In the genomic region with DNA sequence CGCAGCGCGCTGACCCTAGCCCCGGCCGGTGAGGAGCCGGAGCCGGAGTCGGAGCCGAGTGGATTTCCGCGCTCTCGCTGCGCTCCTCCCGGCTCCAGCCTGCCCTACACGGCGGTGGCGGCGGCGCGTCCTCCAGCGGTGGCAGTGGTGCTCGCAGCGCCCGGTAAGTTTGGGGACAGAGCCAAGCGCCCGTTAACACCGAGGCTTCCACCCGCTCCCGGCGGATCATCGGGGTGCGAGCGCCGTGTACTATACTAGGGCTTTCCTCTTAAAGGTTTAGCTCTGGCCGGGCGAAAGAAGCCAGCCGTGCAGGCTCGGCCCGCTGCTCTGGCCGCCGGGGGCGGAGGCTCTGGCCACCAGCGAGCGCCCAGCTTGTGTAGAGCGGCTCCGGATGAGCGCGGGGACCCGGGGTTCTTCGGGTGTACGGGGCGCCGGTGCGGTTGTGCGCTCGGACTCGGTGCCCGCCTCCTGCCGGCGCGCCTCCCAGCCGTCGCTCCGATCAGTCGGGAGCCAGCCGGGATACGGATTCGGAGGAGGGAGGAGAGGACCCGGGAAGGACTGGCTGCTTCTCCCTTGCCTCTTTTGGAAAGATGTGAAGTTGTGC, we compare ENCODE assay signal across 8 mouse cellular contexts. TPM values are rescaled to one million over a fixed set of nuclear protein-coding genes. Genes with fewer than 3 reads are reported as not detected.
DNase-seq lines count a peak whose midpoint lies in the region; ATAC-seq and TF ChIP-seq lines count a peak whose summit lies in the region.

No protein-coding gene starts in this region.

- H3K27me3 ChIP-seq in midbrain, embryonic 11.5 days (ENCODE audit: control insufficient read depth, insufficient read depth, low read length): no peaks in the 10 kb centered on the region
- H3K27me3 ChIP-seq in stomach, embryonic 15.5 days (replicated peaks): no peaks in the 10 kb centered on the region

- no peaks in the 10 kb centered on the region for H3K9me3 ChIP-seq in midbrain, embryonic 11.5 days (ENCODE audit: control insufficient read depth, low read length)
- no peaks in the 10 kb centered on the region for H3K9me3 ChIP-seq in stomach, embryonic 15.5 days

- DNase-seq in adrenal gland, adult 18-20 months (ENCODE audit: low spot score in 2 of 2): peak; percentile 64 to 74
- DNase-seq in adrenal gland, adult (ENCODE audit: inconsistent age in 2 of 2, low spot score in 1 of 2): no peak
- DNase-seq in retina, postnatal 7 days (ENCODE audit: low read depth, low spot score): peak; percentile 43
- DNase-seq in retina, postnatal 1 day: no peak
- peak; percentile 86 for DNase-seq in gastrocnemius, postnatal 14 days
- DNase-seq in left cerebral cortex, adult 2 months (ENCODE audit: extremely low spot score in 1 of 2, low spot score in 2 of 2): peak; percentile 73 to 75
- no peak for DNase-seq in midbrain, embryonic 11.5 days (ENCODE audit: low spot score, missing footprints)

- H3K4me1 ChIP-seq in midbrain, embryonic 11.5 days (ENCODE audit: control insufficient read depth, insufficient read depth, low read length): peaks cover 48% of the 10 kb centered on the region
- H3K4me1 ChIP-seq in stomach, embryonic 15.5 days: peaks cover 53% of the 10 kb centered on the region

- no peaks in the 10 kb centered on the region for H3K36me3 ChIP-seq in midbrain, embryonic 11.5 days (ENCODE audit: control insufficient read depth, insufficient read depth, low read length)
- no peaks in the 10 kb centered on the region for H3K36me3 ChIP-seq in stomach, embryonic 15.5 days

- H3K27ac ChIP-seq in left cerebral cortex, adult 2 months: peak overlapping the region; percentile 97
- peak overlapping the region; percentile 99 for H3K27ac ChIP-seq in midbrain, embryonic 11.5 days (ENCODE audit: low read depth, low read length)
- H3K27ac ChIP-seq in stomach, embryonic 15.5 days: peak overlapping the region; percentile 100

- peak; percentile 25 for ATAC-seq in midbrain, embryonic 11.5 days (ENCODE audit: low FRiP score)
- ATAC-seq in stomach, embryonic 15.5 days (ENCODE audit: insufficient read depth, low FRiP score, low read depth): peak; percentile 25

- H3K4me3 ChIP-seq in left cerebral cortex, adult 2 months: peak overlapping the region; percentile 86
- peak overlapping the region; percentile 99 for H3K4me3 ChIP-seq in midbrain, embryonic 11.5 days (ENCODE audit: low read depth, low read length)
- peak overlapping the region; percentile 97 for H3K4me3 ChIP-seq in stomach, embryonic 15.5 days (replicated peaks)

- peak overlapping the region; percentile 93 for H3K4me2 ChIP-seq in midbrain, embryonic 11.5 days
- peak overlapping the region; percentile 96 for H3K4me2 ChIP-seq in stomach, embryonic 15.5 days

- TF ChIP-seq CTCF in left cerebral cortex, adult 2 months (IDR thresholded peaks at IDR 0.05): peak; percentile 40

- intact Hi-C loops in gastrocnemius, postnatal 14 days (cut with DNase I; ENCODE audit: low total_unique reads): loop anchor here (10.0 kb wide), 1 partner anchor 345 kb away; no protein-coding TSS in a partner anchor
- intact Hi-C loops in left cerebral cortex, adult 2 months (cut with DNase I): loop anchor here (1.0 to 10.0 kb wide), 11 partner anchors 81 to 957 kb away; no protein-coding TSS in a partner anchor

- 0% methylated on average over 69 of the region's 69 CpGs for WGBS in midbrain, embryonic 11.5 days
- WGBS in stomach, embryonic 15.5 days: under 1% methylated on average over 69 of the region's 69 CpGs

- H3K9ac ChIP-seq in midbrain, embryonic 11.5 days (ENCODE audit: low read length): peak overlapping the region; percentile 100
- peak overlapping the region; percentile 99 for H3K9ac ChIP-seq in stomach, embryonic 15.5 days

RNA-seq across cellular contexts. Expression of a gene that starts 0.5 kb away (rescaled TPM):
- total RNA-seq in adrenal gland, adult 18-20 months (2021): 100 to 1,000 TPM in 1 of 2 experiments, 10 to 100 TPM in 1; 89.1 to 116 TPM
- 10 to 100 TPM; 30.3 to 36.0 TPM for total RNA-seq in gastrocnemius, postnatal 14 days (2021)
- total RNA-seq in left cerebral cortex, adult 2 months (2021): 100 to 1,000 TPM; 106 to 107 TPM
- polyA plus RNA-seq in midbrain, embryonic 11.5 days (2014; fragmentation: Nextera tagmentation; extraction: Ambion mirVana): 47.7 and 51.5 TPM in 2 replicates
- polyA plus RNA-seq in stomach, embryonic 15.5 days (2015; fragmentation: Nextera tagmentation; extraction: Ambion mirVana): 29.0 and 31.3 TPM in 2 replicates

Comparison
In these comparisons a context has a peak if more than half of its experiments do, and no peak if none do; other contexts are left out.
1. DNase-seq: peak in adrenal gland, adult 18-20 months (2 of 2), retina, postnatal 7 days (single experiment), gastrocnemius, postnatal 14 days (single experiment) and left cerebral cortex, adult 2 months (2 of 2); none in adrenal gland, adult (0 of 2), retina, postnatal 1 day (single experiment) and midbrain, embryonic 11.5 days (single experiment).
2. Peak in every context shown above with its lines, with median percentiles within 50 percentile points of each other: H3K27ac ChIP-seq and H3K4me3 ChIP-seq.